Mouse (Mus musculus): Measurements from ENCODE around the gene Slc27a4.

Slc27a4 gene

GRCm38 (mm10) chr2:29856451-29857260 lies 54.2 kb downstream of the Slc27a4 start:
- peak; percentile 74 for DNase-seq (ENCODE audit: inconsistent ontology term)

GRCm38 (mm10) chr2:29857341-29857740 lies 54.9 kb downstream of the Slc27a4 start:
- DNase-seq (ENCODE audit: inconsistent ontology term) = peak; percentile 82

DNA sequence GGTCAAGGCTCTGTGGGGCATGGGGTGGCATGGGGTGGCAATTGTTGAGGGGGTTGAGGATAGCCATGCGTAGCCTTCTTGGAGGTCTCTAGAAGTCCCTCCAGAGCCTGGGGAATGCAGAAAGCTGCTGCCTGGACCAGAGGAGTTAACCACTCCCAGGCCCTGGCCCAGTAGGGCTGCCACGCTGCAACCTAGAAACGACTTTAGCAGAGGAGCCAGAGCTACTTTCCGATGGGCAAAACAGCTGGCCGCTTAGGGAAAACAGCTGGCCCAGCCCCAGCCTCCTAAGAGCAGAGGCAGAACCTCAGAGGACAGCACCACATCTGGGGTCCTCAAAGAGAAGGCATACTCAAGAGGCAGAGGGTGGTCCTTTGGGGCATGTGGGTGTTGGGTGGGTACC lies 55.5 kb downstream of the Slc27a4 start:
- DNase-seq (ENCODE audit: inconsistent ontology term) = no peak

DNA sequence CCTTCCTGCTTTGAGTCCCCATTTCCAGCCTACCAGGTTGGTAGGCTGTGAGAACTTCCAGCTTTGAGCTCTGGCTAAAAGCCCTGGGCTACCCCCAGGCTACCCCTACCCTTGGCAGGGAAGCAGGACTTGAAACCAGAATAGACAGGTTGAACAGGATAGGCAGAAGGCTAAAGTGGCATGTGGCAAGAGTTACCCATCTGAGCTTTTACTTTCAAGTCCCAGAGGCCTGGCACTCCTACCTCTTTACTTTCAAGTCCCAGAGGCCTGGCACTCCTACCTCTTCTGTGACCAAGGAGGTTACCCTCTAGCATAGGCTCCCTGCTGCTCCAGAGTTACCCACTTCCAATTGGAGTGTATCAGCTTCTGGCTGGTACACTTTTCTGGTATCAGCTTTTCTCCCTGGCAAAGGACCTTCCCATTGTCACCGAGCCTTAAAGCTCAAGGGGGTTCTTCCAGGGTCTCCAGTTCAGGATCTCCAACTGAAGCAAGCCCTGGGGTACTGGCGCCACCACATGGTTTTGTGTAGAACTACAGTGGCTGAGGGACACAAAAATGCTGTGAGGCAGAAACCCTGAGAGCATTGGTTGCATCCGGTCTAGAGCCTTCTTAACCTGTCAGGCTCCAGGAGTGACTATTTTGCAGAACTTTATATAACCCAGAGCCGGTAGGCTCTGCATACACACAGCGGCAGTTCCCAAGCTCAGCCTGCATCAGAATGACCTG lies 56.5 kb downstream of the Slc27a4 start:
- peak; percentile 16 for DNase-seq (ENCODE audit: inconsistent ontology term)

GRCm38 (mm10) chr2:29865125-29865524 lies 62.7 kb downstream of the Slc27a4 start:
- DNase-seq (ENCODE audit: inconsistent ontology term) = no peak
